Comparison of ENCODE assay signal across 19 mouse cellular contexts in the genomic region with DNA sequence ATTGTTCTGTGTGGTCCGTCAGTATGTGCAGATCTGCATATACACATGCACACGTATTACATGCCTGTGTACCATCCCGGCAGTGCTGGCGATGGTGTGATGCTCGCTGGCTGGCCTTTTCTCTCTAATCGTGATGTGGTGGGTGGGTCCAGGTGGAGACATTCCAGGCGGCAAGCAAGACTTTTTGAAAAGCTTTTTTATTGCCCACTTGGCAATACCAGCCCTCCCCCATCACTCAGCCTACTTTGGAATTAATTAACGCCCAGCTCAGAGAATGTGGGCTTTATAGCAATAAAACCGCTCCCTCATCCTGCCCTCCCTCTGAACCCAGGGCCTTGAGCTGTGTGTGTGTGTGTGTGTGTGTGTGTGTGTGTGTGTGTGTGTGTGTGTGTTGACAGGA.
DNase-seq lines count a peak whose midpoint lies in the region; ATAC-seq and TF ChIP-seq lines count a peak whose summit lies in the region.
"Had no signal": no experiment of that assay in that cellular context is flagged by ENCODE, and none has a peak within 500 bp of the region (broad histone marks: within the 10 kb centered on the region; RNA-seq: fewer than 3 reads in every experiment).

No protein-coding gene starts in this region.

- no peak overlapping the region for H3K9ac ChIP-seq in neural tube, embryonic 13.5 days
- H3K9ac ChIP-seq in limb, embryonic 11.5 days (ENCODE audit: low read length), result no peak overlapping the region
- H3K9ac ChIP-seq in lung, postnatal 0 days (replicated peaks; ENCODE audit: low read depth), result no peak overlapping the region
- H3K9ac ChIP-seq: forebrain, embryonic 15.5 days had no signal

- 12% methylated on average over 9 of the region's 9 CpGs for WGBS in neural tube, embryonic 13.5 days
- WGBS in limb, embryonic 11.5 days, result 7% methylated on average over 9 of the region's 9 CpGs
- 68% methylated on average over 9 of the region's 9 CpGs for WGBS in lung, postnatal 0 days

- peak; percentile 23 for DNase-seq in embryo, embryonic 10.5 days (ENCODE audit: low spot score)
- no peak for DNase-seq in embryo, embryonic 10 days (ENCODE audit: low spot score)
- DNase-seq in neural tube, embryonic 10.5 days (ENCODE audit: extremely low spot score, low spot score), result no peak
- peak; percentile 51 for DNase-seq in limb, embryonic 11.5 days (ENCODE audit: low spot score)
- no peak for DNase-seq in lung, postnatal 0 days (ENCODE audit: low spot score)
- no peak for DNase-seq in lung, postnatal 14 days
- no peak for DNase-seq in thymus, postnatal 36 days
- DNase-seq: adrenal gland, postnatal 25 days; cerebellum, adult 9-10 months; gastrocnemius, postnatal 14 days; layer of hippocampus, postnatal 36 days; right cerebral cortex, postnatal 25 days had no signal

- TF ChIP-seq CTCF in lung, postnatal 0 days (IDR thresholded peaks at IDR 0.05), result no peak

- no peak for ATAC-seq in neural tube, embryonic 13.5 days (ENCODE audit: low read depth)
- no peak for ATAC-seq in limb, embryonic 11.5 days (ENCODE audit: insufficient number of reproducible peaks, low FRiP score, low TSS enrichment, low read depth)
- no peak for ATAC-seq in lung, postnatal 0 days
- ATAC-seq: CD4-positive, CD25-positive, alpha-beta regulatory T cell, adult 4 months; forebrain, embryonic 15.5 days; inflammation-experienced regulatory T-cells, adult 6 months had no signal

- H3K9me3 ChIP-seq in neural tube, embryonic 13.5 days, result no peaks in the 10 kb centered on the region
- no peaks in the 10 kb centered on the region for H3K9me3 ChIP-seq in limb, embryonic 11.5 days (ENCODE audit: control insufficient read depth, low read length)
- no peaks in the 10 kb centered on the region for H3K9me3 ChIP-seq in lung, postnatal 0 days (ENCODE audit: low read length)
- H3K9me3 ChIP-seq: forebrain, embryonic 15.5 days had no signal

- no peak for TF ChIP-seq EP300 in lung, postnatal 0 days (IDR thresholded peaks at IDR 0.05)

- peaks cover 9% of the 10 kb centered on the region for H3K4me1 ChIP-seq in neural tube, embryonic 13.5 days (replicated peaks)
- peaks cover 7% of the 10 kb centered on the region; the same call in 1 of the 2 replicates for H3K4me1 ChIP-seq in limb, embryonic 11.5 days (ENCODE audit: control insufficient read depth, insufficient read depth, low read length)
- H3K4me1 ChIP-seq in lung, postnatal 0 days (ENCODE audit: insufficient read depth, low read depth, low read length), result no peaks in the 10 kb centered on the region
- H3K4me1 ChIP-seq: forebrain, embryonic 15.5 days had no signal

- no peak overlapping the region for H3K4me3 ChIP-seq in neural tube, embryonic 13.5 days
- no peak overlapping the region for H3K4me3 ChIP-seq in limb, embryonic 11.5 days (ENCODE audit: low read depth, low read length)
- no peak overlapping the region for H3K4me3 ChIP-seq in lung, postnatal 0 days (ENCODE audit: low read depth, low read length)
- H3K4me3 ChIP-seq: embryonic facial prominence, embryonic 10.5 days; forebrain, embryonic 15.5 days had no signal

- no peaks in the 10 kb centered on the region; the same call in 1 of the 2 replicates for H3K27me3 ChIP-seq in neural tube, embryonic 13.5 days
- no peaks in the 10 kb centered on the region for H3K27me3 ChIP-seq in limb, embryonic 11.5 days (ENCODE audit: control insufficient read depth, insufficient read depth, low read length)
- H3K27me3 ChIP-seq in lung, postnatal 0 days (replicated peaks; ENCODE audit: insufficient read depth, low read length), result no peaks in the 10 kb centered on the region
- H3K27me3 ChIP-seq: forebrain, embryonic 15.5 days had no signal

- peak overlapping the region; percentile 11; the same call in 1 of the 2 replicates for H3K4me2 ChIP-seq in neural tube, embryonic 13.5 days
- H3K4me2 ChIP-seq in limb, embryonic 11.5 days (ENCODE audit: low read depth, severe bottlenecking), result no peak overlapping the region
- H3K4me2 ChIP-seq in lung, postnatal 0 days (replicated peaks; ENCODE audit: low read depth, low read length), result no peak overlapping the region
- H3K4me2 ChIP-seq: forebrain, embryonic 15.5 days; midbrain, embryonic 11.5 days had no signal

- no peak overlapping the region for H3K27ac ChIP-seq in neural tube, embryonic 13.5 days (replicated peaks)
- H3K27ac ChIP-seq in limb, embryonic 11.5 days (replicated peaks; ENCODE audit: low read depth, low read length), result no peak overlapping the region
- no peak overlapping the region for H3K27ac ChIP-seq in lung, postnatal 0 days (ENCODE audit: low read length)
- H3K27ac ChIP-seq: embryonic facial prominence, embryonic 10.5 days; forebrain, embryonic 15.5 days; stomach, postnatal 0 days had no signal

- no peaks in the 10 kb centered on the region for H3K36me3 ChIP-seq in neural tube, embryonic 13.5 days
- no peaks in the 10 kb centered on the region for H3K36me3 ChIP-seq in limb, embryonic 11.5 days (ENCODE audit: control insufficient read depth, insufficient read depth, low read length)
- H3K36me3 ChIP-seq in lung, postnatal 0 days (ENCODE audit: insufficient read depth, low read length), result no peaks in the 10 kb centered on the region
- H3K36me3 ChIP-seq: embryonic facial prominence, embryonic 10.5 days; forebrain, embryonic 15.5 days had no signal

Comparison
In these comparisons a context has a peak if more than half of its experiments do, and no peak if none do; other contexts are left out.
1. DNase-seq: peak in embryo, embryonic 10.5 days (single experiment) and limb, embryonic 11.5 days (single experiment); none in embryo, embryonic 10 days (single experiment), neural tube, embryonic 10.5 days (single experiment), lung, postnatal 0 days (single experiment), lung, postnatal 14 days (single experiment) and thymus, postnatal 36 days (0 of 2).